Mouse (Mus musculus): ENCODE data around the gene Olfr291.

Gene Olfr291

GRCm38 (mm10) chr7:84853253-84853652 is at the start of gene Olfr291:
TSS of gene Olfr291 (plus strand) at chr7:84853553.
- no peak for DNase-seq (ENCODE audit: inconsistent age in 2 of 2, low spot score in 1 of 2)

- peak in 1 of 2 experiments; percentile 64 for DNase-seq (ENCODE audit: inconsistent age in 2 of 2, low spot score in 1 of 2)
Measured at GRCm38 (mm10) chr7:84805224-84805623, 48.1 kb upstream of the Olfr291 start.

- no peak for DNase-seq (ENCODE audit: inconsistent age in 2 of 2, low spot score in 1 of 2)
Measured at GRCm38 (mm10) chr7:84806159-84806558, 47.2 kb upstream of the Olfr291 start.

- no peak for DNase-seq (ENCODE audit: inconsistent age in 2 of 2, low spot score in 1 of 2)
Measured at GRCm38 (mm10) chr7:84884530-84884929, 31.2 kb downstream of the Olfr291 start.

Data from adrenal gland, adult (tissue).